30 mouse cellular contexts compared by ENCODE assay signal in genomic region chr5:29747661-29748060, GRCm38 (mm10). TPM values are rescaled to one million over a fixed set of nuclear protein-coding genes. Genes with fewer than 3 reads are reported as not detected.
"Had no signal": no experiment of that assay in that cellular context is flagged by ENCODE, and none has a peak within 500 bp of the region (broad histone marks: within the 10 kb centered on the region; RNA-seq: fewer than 3 reads in every experiment).

No protein-coding gene starts in this region.

- ATAC-seq: midbrain, embryonic 15.5 days had no signal

- H3K9me3 ChIP-seq: megakaryocyte, embryonic 14.5 days; midbrain, embryonic 12.5 days; midbrain, embryonic 15.5 days; neural tube, embryonic 12.5 days; neural tube, embryonic 15.5 days had no signal

- H3K9ac ChIP-seq: liver, embryonic 14.5 days; midbrain, embryonic 12.5 days; midbrain, embryonic 15.5 days; neural tube, embryonic 12.5 days; neural tube, embryonic 15.5 days had no signal

- H3K27me3 ChIP-seq: megakaryocyte, embryonic 14.5 days; midbrain, embryonic 12.5 days; midbrain, embryonic 15.5 days; neural tube, embryonic 12.5 days; neural tube, embryonic 15.5 days had no signal

- DNase-seq: kidney, adult 2 months; kidney, postnatal 25 days; layer of hippocampus, postnatal 36 days; lung, adult 18-20 months; lung, postnatal 14 days; lung, postnatal 4 days; right cerebral cortex, adult 18-20 months; right cerebral cortex, postnatal 14 days; right cerebral cortex, postnatal 4 days; thymus, adult 2 months; thymus, postnatal 14 days; thymus, postnatal 4 days had no signal

- H3K4me2 ChIP-seq: liver, embryonic 11.5 days; midbrain, embryonic 12.5 days; midbrain, embryonic 15.5 days; neural tube, embryonic 12.5 days; neural tube, embryonic 15.5 days had no signal

- H3K27ac ChIP-seq: kidney, postnatal 0 days; left cerebral cortex, adult 2 months; liver, embryonic 14.5 days; midbrain, embryonic 12.5 days; midbrain, embryonic 15.5 days; neural tube, embryonic 12.5 days; neural tube, embryonic 15.5 days; stomach, postnatal 0 days had no signal

- H3K4me1 ChIP-seq: midbrain, embryonic 12.5 days; midbrain, embryonic 15.5 days; neural tube, embryonic 12.5 days; neural tube, embryonic 15.5 days had no signal

- H3K4me3 ChIP-seq: left cerebral cortex, adult 2 months; megakaryocyte, embryonic 14.5 days; midbrain, embryonic 12.5 days; midbrain, embryonic 15.5 days; neural tube, embryonic 12.5 days; neural tube, embryonic 15.5 days had no signal

RNA-seq across cellular contexts. Expression of gene Gm5129, which starts 11.9 kb away (rescaled TPM):
- total RNA-seq: layer of hippocampus, postnatal 10 days; left cerebral cortex, postnatal 10 days; left cerebral cortex, postnatal 36 days had no signal
- polyA plus RNA-seq: kidney, adult 2 months; kidney, embryonic 14.5 days; kidney, postnatal 0 days; large intestine, adult 2 months; limb, embryonic 11.5 days; liver, embryonic 11.5 days; lung, embryonic 16.5 days; midbrain, embryonic 12.5 days; midbrain, embryonic 15.5 days; neural tube, embryonic 12.5 days; neural tube, embryonic 15.5 days; stomach, embryonic 14.5 days; stomach, postnatal 0 days had no signal
